Mouse (Mus musculus) heart, embryonic 15.5 days (tissue): ENCODE measurements around the gene Zscan2. TPM values are rescaled to one million over a fixed set of nuclear protein-coding genes. Genes with fewer than 3 reads are reported as not detected.
A peak's percentile ranks its signal among the peaks of the same experiment; 100 is the strongest.

Experiments used
- ATAC-seq: fragments of 200-750 bp; cut with Nextera tagmentation; replicated peaks from 2 replicates; pipeline ENCODE4 v1.8.0; 2017; ENCODE audit warnings: low read depth, moderate TSS enrichment; ENCODE audit not compliant: insufficient number of reproducible peaks, insufficient read depth, low FRiP score
- H3K27ac ChIP-seq: fragments of 300-500 bp; sonication (generic); 2 replicates; pipeline ENCODE4 v1.5.1; 2015; ENCODE audit warnings: mild to moderate bottlenecking, inconsistent platforms
- H3K27me3 ChIP-seq: fragments of 300-500 bp; sonication (generic); 2 replicates; pipeline ENCODE4 v1.6.1; 2015; ENCODE audit warnings: inconsistent platforms
- H3K36me3 ChIP-seq: fragments of 300-500 bp; sonication (generic); 2 replicates; pipeline ENCODE4 v1.6.1; 2015; ENCODE audit warnings: mild to moderate bottlenecking, inconsistent platforms
- H3K4me1 ChIP-seq: fragments of 300-500 bp; sonication (generic); replicated peaks from 2 replicates; pipeline ENCODE4 v1.6.1; 2015; ENCODE audit warnings: inconsistent platforms
- H3K4me2 ChIP-seq: fragments of 300-500 bp; sonication (generic); 2 replicates; pipeline ENCODE4 v1.6.1; 2015; ENCODE audit warnings: inconsistent platforms, mild to moderate bottlenecking, moderate library complexity
- H3K4me3 ChIP-seq: fragments of 300-500 bp; sonication (generic); 2 replicates; pipeline ENCODE4 v1.5.1; 2015; ENCODE audit warnings: mild to moderate bottlenecking, inconsistent platforms
- H3K9ac ChIP-seq: fragments of 300-500 bp; sonication (generic); 2 replicates; pipeline ENCODE4 v1.6.1; 2015; ENCODE audit warnings: mild to moderate bottlenecking, inconsistent platforms
- H3K9me3 ChIP-seq: fragments of 300-500 bp; sonication (generic); replicated peaks from 2 replicates; pipeline ENCODE4 v1.6.1; 2016; ENCODE audit warnings: inconsistent platforms
- WGBS: fragments of 180-500 bp; shearing (Covaris S2); methylation state at CpG from one replicate; pipeline ENCODE4 v1.1.7; 2015; ENCODE audit warnings: mixed read lengths; 5-methylcytosine and 5-hydroxymethylcytosine counted together
- polyA plus RNA-seq: library from polyadenylated mRNA; unstranded; fragments of >200 nt; fragmentation: Nextera tagmentation; extraction: Ambion mirVana; gene quantifications from 2 replicates; pipeline ENCODE4 v1.2.1, GENCODE M21; 2015

Zscan2 gene
- polyA plus RNA-seq, 1 experiment from 2014 or later, result 2.0 TPM

- Histone ChIP-seq H3K4me3 (0 out of 2 replicates have a peak overlapping the region, but pooled peaks have one; percentile 13), H3K9me3 (no peaks in the 10 kb centered on the region), H3K27ac (peak overlapping the region; percentile 82), H3K36me3 (peaks cover 32% of the 10 kb centered on the region), H3K27me3 (no peaks in the 10 kb centered on the region), H3K4me1 (peaks cover 36% of the 10 kb centered on the region), H3K9ac (0 out of 2 replicates have a peak overlapping the region, but pooled peaks have one; percentile 9), H3K4me2 (peak overlapping the region; percentile 34; the same call in 1 of the 2 replicates)
- ATAC-seq, result no peak
- 69% methylated on average over 5 of the region's 5 CpGs for WGBS
Measured at GRCm38 (mm10) chr7:80863520-80863919, 2.8 kb downstream of the Zscan2 start.

GRCm38 (mm10) chr7:80864151-80864550 is 3.4 kb downstream of the Zscan2 start:
- WGBS, result 67% methylated on average over 1 of the region's 1 CpGs
- H3K36me3 ChIP-seq, result peaks cover 38% of the 10 kb centered on the region
- H3K4me3 ChIP-seq, result no peak overlapping the region

GRCm38 (mm10) chr7:80864831-80865230 is 4.1 kb downstream of the Zscan2 start:
- Histone ChIP-seq H3K4me2 (peak overlapping the region; percentile 34), H3K36me3 (peaks cover 43% of the 10 kb centered on the region), H3K27ac (peak overlapping the region; percentile 82), H3K4me3 (0 out of 2 replicates have a peak overlapping the region, but pooled peaks have one; percentile 2), H3K9ac (no peak overlapping the region), H3K4me1 (peaks cover 38% of the 10 kb centered on the region), H3K9me3 (no peaks in the 10 kb centered on the region), H3K27me3 (no peaks in the 10 kb centered on the region)
- ATAC-seq, result peak; percentile 55
- WGBS, result 48% methylated on average over 8 of the region's 8 CpGs

More at GRCm38 (mm10) chr7:80864151-80864550, 3.4 kb downstream of the Zscan2 start:
- no peaks in the 10 kb centered on the region for H3K9me3 ChIP-seq
- peaks cover 38% of the 10 kb centered on the region for H3K4me1 ChIP-seq
- no peaks in the 10 kb centered on the region for H3K27me3 ChIP-seq
- H3K27ac ChIP-seq, result peak overlapping the region; percentile 82
- no peak overlapping the region for H3K9ac ChIP-seq
- no peak overlapping the region for H3K4me2 ChIP-seq
- ATAC-seq, result no peak

- ATAC-seq, result no peak
- no peaks in the 10 kb centered on the region for H3K27me3 ChIP-seq
- no peaks in the 10 kb centered on the region for H3K9me3 ChIP-seq
- H3K27ac ChIP-seq, result peak overlapping the region; percentile 82
- 0 out of 2 replicates have a peak overlapping the region, but pooled peaks have one; percentile 2 for H3K4me3 ChIP-seq
- H3K4me2 ChIP-seq, result peak overlapping the region; percentile 34
- H3K36me3 ChIP-seq, result peaks cover 50% of the 10 kb centered on the region
- peaks cover 34% of the 10 kb centered on the region for H3K4me1 ChIP-seq
- H3K9ac ChIP-seq, result no peak overlapping the region
- 81% methylated on average over 7 of the region's 7 CpGs for WGBS
Measured at GRCm38 (mm10) chr7:80865521-80865920, 4.8 kb downstream of the Zscan2 start.

- ATAC-seq, result no peak
- Histone ChIP-seq H3K27ac (no peak overlapping the region), H3K4me3 (no peak overlapping the region), H3K9ac (no peak overlapping the region), H3K4me2 (no peak overlapping the region), H3K36me3 (peaks cover 59% of the 10 kb centered on the region), H3K4me1 (peaks cover 32% of the 10 kb centered on the region), H3K27me3 (no peaks in the 10 kb centered on the region), H3K9me3 (no peaks in the 10 kb centered on the region)
- 61% methylated on average over 7 of the region's 7 CpGs for WGBS
Measured at GRCm38 (mm10) chr7:80866514-80867147, 5.9 kb downstream of the Zscan2 start.

GRCm38 (mm10) chr7:80868686-80869085 is 8.0 kb downstream of the Zscan2 start:
- no peak for ATAC-seq
- no peak overlapping the region for H3K9ac ChIP-seq
- H3K4me3 ChIP-seq, result no peak overlapping the region
- no peaks in the 10 kb centered on the region for H3K27me3 ChIP-seq
- H3K36me3 ChIP-seq, result peaks cover 74% of the 10 kb centered on the region
- H3K9me3 ChIP-seq, result no peaks in the 10 kb centered on the region
- 79% methylated on average over 2 of the region's 2 CpGs for WGBS
- peaks cover 15% of the 10 kb centered on the region for H3K4me1 ChIP-seq
- H3K4me2 ChIP-seq, result no peak overlapping the region
- no peak overlapping the region for H3K27ac ChIP-seq

- Histone ChIP-seq H3K27me3 (no peaks in the 10 kb centered on the region), H3K27ac (no peak overlapping the region), H3K36me3 (peaks cover 86% of the 10 kb centered on the region), H3K9me3 (no peaks in the 10 kb centered on the region), H3K9ac (no peak overlapping the region), H3K4me1 (peaks cover 2% of the 10 kb centered on the region; the same call in 1 of the 2 replicates), H3K4me3 (no peak overlapping the region), H3K4me2 (no peak overlapping the region)
- no peak for ATAC-seq
- 86% methylated on average over 5 of the region's 5 CpGs for WGBS
Measured at GRCm38 (mm10) chr7:80873038-80873437, 12.3 kb downstream of the Zscan2 start.

GRCm38 (mm10) chr7:80873631-80874030 is 12.9 kb downstream of the Zscan2 start:
- ATAC-seq, result no peak
- Histone ChIP-seq H3K4me3 (no peak overlapping the region), H3K4me1 (peaks cover under 1% of the 10 kb centered on the region; the same call in 1 of the 2 replicates), H3K9me3 (no peaks in the 10 kb centered on the region), H3K9ac (no peak overlapping the region), H3K27me3 (no peaks in the 10 kb centered on the region), H3K4me2 (no peak overlapping the region), H3K27ac (no peak overlapping the region), H3K36me3 (peaks cover 80% of the 10 kb centered on the region)
- 96% methylated on average over 2 of the region's 2 CpGs for WGBS

- Histone ChIP-seq H3K4me1 (no peaks in the 10 kb centered on the region; the same call in 1 of the 2 replicates), H3K4me3 (no peak overlapping the region), H3K27me3 (no peaks in the 10 kb centered on the region), H3K9me3 (no peaks in the 10 kb centered on the region), H3K36me3 (peaks cover 61% of the 10 kb centered on the region), H3K4me2 (no peak overlapping the region), H3K27ac (no peak overlapping the region), H3K9ac (no peak overlapping the region)
- 57% methylated on average over 37 of the region's 37 CpGs for WGBS
- no peak for ATAC-seq
Measured at GRCm38 (mm10) chr7:80875727-80876126, 15.0 kb downstream of the Zscan2 start.

- Histone ChIP-seq H3K4me3 (peak overlapping the region; percentile 31), H3K4me1 (peaks cover 8% of the 10 kb centered on the region), H3K9me3 (no peaks in the 10 kb centered on the region), H3K27me3 (no peaks in the 10 kb centered on the region), H3K27ac (no peak overlapping the region), H3K4me2 (peak overlapping the region; percentile 57), H3K9ac (no peak overlapping the region), H3K36me3 (no peaks in the 10 kb centered on the region; the same call in 1 of the 2 replicates)
- 20% methylated on average over 14 of the region's 14 CpGs for whole genome bisulfite sequencing
- ATAC-seq, result peak; percentile 79
Measured at GRCm38 (mm10) chr7:80882830-80883505, 22.2 kb downstream of the Zscan2 start.

GRCm38 (mm10) chr7:80885666-80886065 is 24.9 kb downstream of the Zscan2 start:
- Histone ChIP-seq H3K4me3 (no peak overlapping the region), H3K9me3 (no peaks in the 10 kb centered on the region), H3K27ac (no peak overlapping the region), H3K36me3 (0 out of 2 replicates have a peak, but pooled peaks cover 2% of the 10 kb centered on the region), H3K9ac (no peak overlapping the region), H3K27me3 (no peaks in the 10 kb centered on the region), H3K4me1 (peaks cover 24% of the 10 kb centered on the region), H3K4me2 (no peak overlapping the region)
- WGBS, result 14% methylated on average over 1 of the region's 1 CpGs
- no peak for ATAC-seq
